Mouse (Mus musculus): ENCODE measurements around the gene Macf1. TPM values are rescaled to one million over a fixed set of nuclear protein-coding genes. Genes with fewer than 3 reads are reported as not detected.

Macf1 gene
- polyA plus RNA-seq, 2 experiments: 79.8 to 103 TPM

- H3K4me2 ChIP-seq (replicated peaks; ENCODE audit: low read depth, low read length, severe bottlenecking): no peak overlapping the region; the same call in 1 of the 2 replicates
- DNase-seq (ENCODE audit: low spot score) (no peak), ATAC-seq (ENCODE audit: low FRiP score, low read depth) (no peak)
- no peak overlapping the region for H3K27ac ChIP-seq (replicated peaks; ENCODE audit: low read depth, low read length)
- peaks cover 73% of the 10 kb centered on the region for H3K4me1 ChIP-seq (ENCODE audit: control insufficient read depth, insufficient read depth, low read length)
- 92% methylated on average over 3 of the region's 3 CpGs for WGBS
- H3K9me3 ChIP-seq (ENCODE audit: control insufficient read depth, low read length): no peaks in the 10 kb centered on the region
- no peaks in the 10 kb centered on the region for H3K27me3 ChIP-seq (ENCODE audit: control insufficient read depth, insufficient read depth, low read length)
- no peak overlapping the region for H3K4me3 ChIP-seq (replicated peaks; ENCODE audit: low read length)
- H3K9ac ChIP-seq (ENCODE audit: low read depth, low read length, severe bottlenecking): no peak overlapping the region
- no peak for TF ChIP-seq POLR2A (IDR thresholded peaks at IDR 0.05; ENCODE audit: borderline replicate concordance, extremely low read depth, insufficient read depth, insufficient read length)
- peaks cover 21% of the 10 kb centered on the region; the same call in 1 of the 2 replicates for H3K36me3 ChIP-seq (ENCODE audit: control insufficient read depth, insufficient read depth, low read length)
Measured at GRCm38 (mm10) chr4:123409034-123409692, 275.0 kb downstream of the Macf1 start.

GRCm38 (mm10) chr4:123407792-123408191 is 276.4 kb downstream of the Macf1 start:
- Histone ChIP-seq H3K27ac (replicated peaks; ENCODE audit: low read depth, low read length) (no peak overlapping the region), H3K9me3 (ENCODE audit: control insufficient read depth, low read length) (no peaks in the 10 kb centered on the region), H3K27me3 (ENCODE audit: control insufficient read depth, insufficient read depth, low read length) (no peaks in the 10 kb centered on the region), H3K4me2 (replicated peaks; ENCODE audit: low read depth, low read length, severe bottlenecking) (peak overlapping the region; percentile 17), H3K36me3 (ENCODE audit: control insufficient read depth, insufficient read depth, low read length) (peaks cover 21% of the 10 kb centered on the region; the same call in 1 of the 2 replicates), H3K4me1 (ENCODE audit: control insufficient read depth, insufficient read depth, low read length) (peaks cover 66% of the 10 kb centered on the region), H3K4me3 (replicated peaks; ENCODE audit: low read length) (no peak overlapping the region), H3K9ac (ENCODE audit: low read depth, low read length, severe bottlenecking) (no peak overlapping the region)
- 83% methylated on average over 6 of the region's 6 CpGs for WGBS
- DNase-seq (ENCODE audit: low spot score) (no peak), ATAC-seq (ENCODE audit: low FRiP score, low read depth) (no peak)
- TF ChIP-seq POLR2A (IDR thresholded peaks at IDR 0.05; ENCODE audit: borderline replicate concordance, extremely low read depth, insufficient read depth, insufficient read length): no peak

GRCm38 (mm10) chr4:123404056-123404455 is 280.1 kb downstream of the Macf1 start:
- no peak overlapping the region for H3K27ac ChIP-seq (replicated peaks; ENCODE audit: low read depth, low read length)
- no peak for TF ChIP-seq POLR2A (IDR thresholded peaks at IDR 0.05; ENCODE audit: borderline replicate concordance, extremely low read depth, insufficient read depth, insufficient read length)
- ATAC-seq (ENCODE audit: low FRiP score, low read depth) (no peak), DNase-seq (ENCODE audit: low spot score) (no peak)
- no peak overlapping the region for H3K9ac ChIP-seq (ENCODE audit: low read depth, low read length, severe bottlenecking)
- H3K4me3 ChIP-seq (replicated peaks; ENCODE audit: low read length): no peak overlapping the region
- peaks cover 38% of the 10 kb centered on the region for H3K36me3 ChIP-seq (ENCODE audit: control insufficient read depth, insufficient read depth, low read length)
- no peak overlapping the region for H3K4me2 ChIP-seq (replicated peaks; ENCODE audit: low read depth, low read length, severe bottlenecking)
- H3K4me1 ChIP-seq (ENCODE audit: control insufficient read depth, insufficient read depth, low read length): peaks cover 51% of the 10 kb centered on the region
- no peaks in the 10 kb centered on the region for H3K9me3 ChIP-seq (ENCODE audit: control insufficient read depth, low read length)
- WGBS: 49% methylated on average over 1 of the region's 1 CpGs
- no peaks in the 10 kb centered on the region for H3K27me3 ChIP-seq (ENCODE audit: control insufficient read depth, insufficient read depth, low read length)

GRCm38 (mm10) chr4:123402244-123402643 is 281.9 kb downstream of the Macf1 start:
- H3K36me3 ChIP-seq (ENCODE audit: control insufficient read depth, insufficient read depth, low read length): peaks cover 39% of the 10 kb centered on the region
- no peaks in the 10 kb centered on the region for H3K9me3 ChIP-seq (ENCODE audit: control insufficient read depth, low read length)
- no peaks in the 10 kb centered on the region for H3K27me3 ChIP-seq (ENCODE audit: control insufficient read depth, insufficient read depth, low read length)
- DNase-seq (ENCODE audit: low spot score) (peak; percentile 57), ATAC-seq (ENCODE audit: low FRiP score, low read depth) (peak; percentile 41; the same call in 1 of the 2 replicates)
- H3K9ac ChIP-seq (ENCODE audit: low read depth, low read length, severe bottlenecking): no peak overlapping the region
- no peak overlapping the region for H3K4me2 ChIP-seq (replicated peaks; ENCODE audit: low read depth, low read length, severe bottlenecking)
- WGBS: 55% methylated on average over 1 of the region's 1 CpGs
- no peak overlapping the region for H3K4me3 ChIP-seq (replicated peaks; ENCODE audit: low read length)
- TF ChIP-seq POLR2A (IDR thresholded peaks at IDR 0.05; ENCODE audit: borderline replicate concordance, extremely low read depth, insufficient read depth, insufficient read length): no peak
- H3K4me1 ChIP-seq (ENCODE audit: control insufficient read depth, insufficient read depth, low read length): peaks cover 33% of the 10 kb centered on the region
- H3K27ac ChIP-seq (replicated peaks; ENCODE audit: low read depth, low read length): no peak overlapping the region

GRCm38 (mm10) chr4:123401265-123401664 is 282.9 kb downstream of the Macf1 start:
- Histone ChIP-seq H3K9ac (ENCODE audit: low read depth, low read length, severe bottlenecking) (no peak overlapping the region), H3K27me3 (ENCODE audit: control insufficient read depth, insufficient read depth, low read length) (no peaks in the 10 kb centered on the region), H3K36me3 (ENCODE audit: control insufficient read depth, insufficient read depth, low read length) (peaks cover 48% of the 10 kb centered on the region), H3K4me3 (replicated peaks; ENCODE audit: low read length) (no peak overlapping the region), H3K9me3 (ENCODE audit: control insufficient read depth, low read length) (no peaks in the 10 kb centered on the region), H3K4me2 (replicated peaks; ENCODE audit: low read depth, low read length, severe bottlenecking) (no peak overlapping the region), H3K27ac (replicated peaks; ENCODE audit: low read depth, low read length) (no peak overlapping the region), H3K4me1 (ENCODE audit: control insufficient read depth, insufficient read depth, low read length) (peaks cover 26% of the 10 kb centered on the region)
- 73% methylated on average over 3 of the region's 3 CpGs for WGBS
- ATAC-seq (ENCODE audit: low FRiP score, low read depth) (no peak), DNase-seq (ENCODE audit: low spot score) (no peak)
- no peak for TF ChIP-seq POLR2A (IDR thresholded peaks at IDR 0.05; ENCODE audit: borderline replicate concordance, extremely low read depth, insufficient read depth, insufficient read length)

All from limb, embryonic 14.5 days (tissue).